ENCODE assay signal across 8 mouse cellular contexts in genomic region chrX:101299055-101299454, GRCm38 (mm10). TPM values are rescaled to one million over a fixed set of nuclear protein-coding genes. Genes with fewer than 3 reads are reported as not detected.
DNase-seq lines count a peak whose midpoint lies in the region; ATAC-seq and TF ChIP-seq lines count a peak whose summit lies in the region.

Gene Nlgn3 (plus strand): TSS chrX:101299168.

- H3K9me3 ChIP-seq in intestine, embryonic 15.5 days = no peaks in the 10 kb centered on the region
- no peaks in the 10 kb centered on the region for H3K9me3 ChIP-seq in liver, embryonic 13.5 days (replicated peaks)

- intact Hi-C loops in gastrocnemius, postnatal 36 days (cut with DNase I) = no loop called here

- no peaks in the 10 kb centered on the region for H3K4me1 ChIP-seq in intestine, embryonic 15.5 days (replicated peaks)
- peaks cover 4% of the 10 kb centered on the region; the same call in 1 of the 2 replicates for H3K4me1 ChIP-seq in liver, embryonic 13.5 days (replicated peaks)
- H3K4me1 ChIP-seq in small intestine, adult 2 months (ENCODE audit: control insufficient read depth, insufficient read depth, insufficient read length, low read length) = 0 out of 2 replicates have a peak, but pooled peaks cover 2% of the 10 kb centered on the region

- no peak for TF ChIP-seq POLR2A in small intestine, adult 2 months (IDR thresholded peaks at IDR 0.05; ENCODE audit: low read depth, low read length)

- H3K4me3 ChIP-seq in intestine, embryonic 15.5 days (replicated peaks) = peak within 1 kb of the TSS; percentile 34
- H3K4me3 ChIP-seq in liver, embryonic 13.5 days (replicated peaks) = 0 out of 2 replicates have a peak within 1 kb of the TSS, but pooled peaks have one; percentile 2
- H3K4me3 ChIP-seq in small intestine, adult 2 months (ENCODE audit: low read depth, low read length) = peak within 1 kb of the TSS; percentile 38

- DNase-seq in gastrocnemius, postnatal 10 days = peak; percentile 14
- DNase-seq in gastrocnemius, postnatal 36 days = no peak
- DNase-seq in ES-CJ7 (ENCODE audit: low read depth, low spot score) = peak; percentile 9
- DNase-seq in cerebellum, postnatal 4 days (ENCODE audit: low spot score in 2 of 2) = peak; percentile 31 to 58
- no peak for DNase-seq in liver, embryonic 13.5 days
- DNase-seq in c-Kit-positive CD71-positive TER-119-positive erythroid progenitor cells, embryonic 14.5 days (ENCODE audit: low spot score) = no peak

- 23% methylated on average over 12 of the region's 24 CpGs for WGBS in intestine, embryonic 15.5 days
- 35% methylated on average over 20 of the region's 24 CpGs for WGBS in liver, embryonic 13.5 days (ENCODE audit: insufficient replicate concordance)
- whole genome bisulfite sequencing in small intestine, adult 2 months = 18% methylated on average over 11 of the region's 24 CpGs

- H3K36me3 ChIP-seq in intestine, embryonic 15.5 days = no peaks in the 10 kb centered on the region
- H3K36me3 ChIP-seq in liver, embryonic 13.5 days = peaks cover 37% of the 10 kb centered on the region
- H3K36me3 ChIP-seq in small intestine, adult 2 months (ENCODE audit: control insufficient read depth, insufficient read depth, low read length) = peaks cover 12% of the 10 kb centered on the region

- H3K27ac ChIP-seq in intestine, embryonic 15.5 days = no peak within 1 kb of the TSS
- H3K27ac ChIP-seq in liver, embryonic 13.5 days = peak within 1 kb of the TSS; percentile 39
- H3K27ac ChIP-seq in small intestine, adult 2 months (ENCODE audit: insufficient read depth, low read depth, low read length) = no peak within 1 kb of the TSS

- ATAC-seq in intestine, embryonic 15.5 days = peak; percentile 26; the same call in 1 of the 2 replicates
- ATAC-seq in liver, embryonic 13.5 days (ENCODE audit: low read depth) = no peak

- peak within 1 kb of the TSS; percentile 58 for H3K4me2 ChIP-seq in intestine, embryonic 15.5 days (replicated peaks)
- peak within 1 kb of the TSS; percentile 21; the same call in 1 of the 2 replicates for H3K4me2 ChIP-seq in liver, embryonic 13.5 days

- H3K9ac ChIP-seq in intestine, embryonic 15.5 days = no peak within 1 kb of the TSS
- H3K9ac ChIP-seq in liver, embryonic 13.5 days = no peak within 1 kb of the TSS

- no peaks in the 10 kb centered on the region; the same call in 1 of the 2 replicates for H3K27me3 ChIP-seq in intestine, embryonic 15.5 days (replicated peaks)
- H3K27me3 ChIP-seq in liver, embryonic 13.5 days = peaks cover 36% of the 10 kb centered on the region; the same call in 1 of the 2 replicates
- no peaks in the 10 kb centered on the region for H3K27me3 ChIP-seq in small intestine, adult 2 months (ENCODE audit: control insufficient read depth, insufficient read depth, low read length)

- TF ChIP-seq CTCF in small intestine, adult 2 months (IDR thresholded peaks at IDR 0.05; ENCODE audit: extremely low read depth, insufficient read length, insufficient replicate concordance, low read depth, low read length) = no peak

RNA-seq across cellular contexts. Expression of gene Nlgn3, which starts in this region (rescaled TPM):
- 1 to 10 TPM; 1.4 to 1.6 TPM for total RNA-seq in gastrocnemius, postnatal 10 days (2021)
- total RNA-seq in gastrocnemius, postnatal 36 days (2021) = under 1 TPM; 0.08 to 0.15 TPM
- 4.4 and 4.8 TPM in 2 replicates for polyA plus RNA-seq in intestine, embryonic 15.5 days (2015; fragmentation: Nextera tagmentation; extraction: Ambion mirVana)
- 0.14 and 0.21 TPM in 2 replicates for polyA plus RNA-seq in liver, embryonic 13.5 days (2015; fragmentation: Nextera tagmentation; extraction: Ambion mirVana)
- polyA plus RNA-seq in small intestine, adult 2 months (2012; rRNA removed) = 0.04 and 0.06 TPM in 2 replicates

Comparison
In these comparisons a context has a peak if more than half of its experiments do, and no peak if none do; other contexts are left out.
1. DNase-seq: peak in gastrocnemius, postnatal 10 days (single experiment), ES-CJ7 (single experiment) and cerebellum, postnatal 4 days (2 of 2); none in gastrocnemius, postnatal 36 days (0 of 2), liver, embryonic 13.5 days (single experiment) and c-Kit-positive CD71-positive TER-119-positive erythroid progenitor cells, embryonic 14.5 days (single experiment).
2. Peak in every context shown above with its lines, with median percentiles within 50 percentile points of each other: H3K4me3 ChIP-seq.